Mouse (Mus musculus) lung, embryonic 15.5 days (tissue): ENCODE measurements at regions not wholly inside any gene's neighbourhood (a gene's known extent, or its start where the extent isn't known, plus 50 kb on each side); places are given as distances from the start of the nearest gene placed in this dataset.

Experiments
- ATAC-seq: fragments of 200-750 bp; cut with Nextera tagmentation; 2 replicates; pipeline ENCODE4 v1.8.0; 2017; ENCODE audit warnings: moderate number of reproducible peaks, borderline replicate concordance; ENCODE audit not compliant: low FRiP score, low TSS enrichment; ENCODE audit errors: extremely low read depth
- H3K27ac ChIP-seq: fragments of 300-500 bp; sonication (generic); 2 replicates; pipeline ENCODE4 v1.5.1; 2015; ENCODE audit warnings: moderate library complexity, mild to moderate bottlenecking, inconsistent platforms
- H3K27me3 ChIP-seq: fragments of 300-500 bp; sonication (generic); 2 replicates; pipeline ENCODE4 v1.6.1; 2015; ENCODE audit warnings: inconsistent platforms
- H3K36me3 ChIP-seq: fragments of 300-500 bp; sonication (generic); 2 replicates; pipeline ENCODE4 v1.6.1; 2015; ENCODE audit warnings: inconsistent platforms
- H3K4me1 ChIP-seq: fragments of 300-500 bp; sonication (generic); 2 replicates; pipeline ENCODE4 v1.6.1; 2015; ENCODE audit warnings: inconsistent platforms
- H3K4me2 ChIP-seq: fragments of 300-500 bp; sonication (generic); 2 replicates; pipeline ENCODE4 v1.6.1; 2015; ENCODE audit warnings: inconsistent platforms, mild to moderate bottlenecking, moderate library complexity
- H3K4me3 ChIP-seq: fragments of 300-500 bp; sonication (generic); 2 replicates; pipeline ENCODE4 v1.5.1; 2015; ENCODE audit warnings: mild to moderate bottlenecking, inconsistent platforms
- H3K9ac ChIP-seq: fragments of 300-500 bp; sonication (generic); 2 replicates; pipeline ENCODE4 v1.6.1; 2015; ENCODE audit warnings: inconsistent platforms
- H3K9me3 ChIP-seq: fragments of 300-500 bp; sonication (generic); 2 replicates; pipeline ENCODE4 v1.6.1; 2016; ENCODE audit warnings: inconsistent platforms
- WGBS: fragments of 180-500 bp; shearing (Covaris S2); methylation state at CpG from one replicate; pipeline ENCODE4 v1.1.7; 2015; 5-methylcytosine and 5-hydroxymethylcytosine counted together

DNA sequence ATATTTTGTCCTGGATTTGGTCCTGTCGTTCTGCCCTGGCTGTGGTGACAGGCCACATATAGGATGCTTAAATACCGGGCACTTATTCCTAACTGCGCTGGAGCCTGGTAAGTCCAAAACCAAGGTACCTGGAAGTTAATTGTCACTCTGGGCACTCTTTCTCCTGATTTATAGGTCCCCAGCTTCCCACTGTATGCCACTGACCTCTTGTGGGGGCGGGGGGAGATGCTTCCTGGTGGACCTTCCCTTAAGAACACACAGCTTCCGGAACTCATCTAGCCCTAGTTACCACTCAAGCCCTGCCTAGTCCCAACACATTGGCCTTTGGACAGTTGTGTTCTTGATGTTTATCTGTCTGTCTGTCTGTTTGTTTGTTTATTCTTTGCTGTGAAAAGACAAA, 165.3 kb upstream of the Ppp2r2d start:
- Histone ChIP-seq H3K9me3 (no peaks in the 10 kb centered on the region), H3K9ac (no peak overlapping the region), H3K4me1 (no peaks in the 10 kb centered on the region), H3K27me3 (no peaks in the 10 kb centered on the region), H3K36me3 (no peaks in the 10 kb centered on the region), H3K27ac (no peak overlapping the region), H3K4me3 (no peak overlapping the region), H3K4me2 (no peak overlapping the region)
- ATAC-seq = no peak
- 66% methylated on average over 5 of the region's 5 CpGs for WGBS

DNA sequence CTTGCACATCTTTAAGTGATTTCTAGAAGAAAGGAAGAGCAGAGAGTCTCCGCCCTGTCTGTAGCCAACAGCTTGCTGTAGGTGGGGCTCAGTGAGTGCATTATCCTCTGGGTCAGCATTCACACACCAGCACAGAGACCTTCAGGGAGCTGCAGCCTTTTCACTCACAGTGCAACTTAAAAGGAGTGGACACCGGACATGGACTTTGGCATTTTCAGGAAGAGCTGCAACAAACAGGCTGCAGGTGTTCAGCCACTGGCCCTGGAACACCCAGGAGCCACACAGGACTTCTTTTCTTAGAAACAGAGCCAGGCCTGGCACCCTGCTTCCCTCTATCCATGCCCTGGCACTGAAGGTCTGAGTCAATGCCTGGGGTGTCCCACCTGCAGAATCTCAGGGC, 166.3 kb upstream of the Ppp2r2d start:
- no peak overlapping the region for H3K9ac ChIP-seq
- H3K36me3 ChIP-seq = no peaks in the 10 kb centered on the region
- H3K9me3 ChIP-seq = no peaks in the 10 kb centered on the region
- WGBS = 78% methylated on average over 2 of the region's 2 CpGs
- no peak overlapping the region for H3K4me3 ChIP-seq
- no peak overlapping the region for H3K27ac ChIP-seq
- H3K4me2 ChIP-seq = no peak overlapping the region
- no peaks in the 10 kb centered on the region for H3K27me3 ChIP-seq
- no peak for ATAC-seq
- no peaks in the 10 kb centered on the region for H3K4me1 ChIP-seq

DNA sequence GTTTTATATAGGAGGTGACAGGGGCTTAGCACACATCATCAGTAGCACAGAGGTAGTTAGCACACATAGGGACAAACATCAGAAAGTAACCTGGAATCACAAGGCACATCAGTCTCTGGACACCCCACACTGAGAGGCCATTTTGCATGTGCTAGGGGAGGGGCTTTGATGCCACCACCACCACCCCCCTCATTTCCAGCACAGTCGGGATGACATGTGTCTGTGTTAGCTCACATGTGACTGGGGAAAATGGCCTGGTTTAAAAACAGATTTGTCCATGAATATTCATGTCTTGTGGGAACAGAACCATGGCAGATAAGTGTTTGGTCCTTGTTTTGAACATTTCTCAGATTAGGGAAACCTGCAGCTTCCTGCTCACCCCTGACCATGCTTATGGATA, 172.9 kb upstream of the Ppp2r2d start:
- Histone ChIP-seq H3K27me3 (no peaks in the 10 kb centered on the region), H3K4me1 (no peaks in the 10 kb centered on the region), H3K4me2 (no peak overlapping the region), H3K36me3 (no peaks in the 10 kb centered on the region), H3K9me3 (no peaks in the 10 kb centered on the region), H3K27ac (no peak overlapping the region), H3K9ac (no peak overlapping the region), H3K4me3 (no peak overlapping the region)
- no peak for ATAC-seq
- 48% methylated on average over 1 of the region's 1 CpGs for WGBS

DNA sequence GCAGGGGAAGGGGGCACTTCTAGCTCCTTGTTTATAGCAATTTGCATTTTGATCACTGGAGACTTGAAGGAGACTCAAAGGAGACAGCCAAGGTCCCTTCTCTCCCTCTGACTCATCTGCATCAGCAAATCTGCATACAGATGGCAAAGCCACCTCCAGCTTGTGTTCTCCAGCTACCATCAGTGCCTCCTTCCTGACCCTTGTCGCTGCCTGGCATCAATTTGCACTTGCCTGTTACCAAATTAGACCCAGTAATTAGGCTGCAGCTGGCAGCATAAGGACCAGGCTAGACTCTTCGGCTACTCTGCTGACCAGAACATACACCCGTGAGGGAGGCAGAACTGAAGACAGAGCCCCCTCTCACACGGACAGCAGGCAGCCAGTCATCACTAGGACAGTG, 177.5 kb upstream of the Ppp2r2d start:
- ATAC-seq = no peak
- Histone ChIP-seq H3K36me3 (no peaks in the 10 kb centered on the region), H3K4me1 (no peaks in the 10 kb centered on the region), H3K9me3 (no peaks in the 10 kb centered on the region), H3K27ac (no peak overlapping the region), H3K4me3 (no peak overlapping the region), H3K4me2 (no peak overlapping the region), H3K9ac (no peak overlapping the region), H3K27me3 (no peaks in the 10 kb centered on the region)
- 30% methylated on average over 4 of the region's 4 CpGs for WGBS

DNA sequence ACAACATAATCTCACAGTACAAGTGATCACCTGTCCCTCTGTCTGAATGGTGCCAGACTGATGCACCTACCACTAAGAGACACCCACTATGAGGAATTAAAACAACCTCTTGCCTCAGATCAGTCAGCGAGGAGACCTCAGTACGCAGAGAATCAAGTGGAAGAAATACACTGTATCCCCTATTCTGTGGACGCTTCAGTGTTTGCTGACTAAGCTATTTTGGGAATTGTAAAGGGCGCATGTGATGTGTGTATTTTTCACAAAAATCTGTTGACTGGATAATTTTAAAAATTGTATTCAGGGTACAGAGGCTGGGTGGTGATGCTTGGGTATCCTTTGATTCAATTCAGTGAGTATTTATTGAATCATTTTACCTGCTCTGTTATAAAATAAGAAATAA, 185.8 kb upstream of the Ppp2r2d start:
- ATAC-seq = no peak
- H3K36me3 ChIP-seq = no peaks in the 10 kb centered on the region
- H3K4me2 ChIP-seq = no peak overlapping the region
- no peaks in the 10 kb centered on the region for H3K4me1 ChIP-seq
- H3K27me3 ChIP-seq = no peaks in the 10 kb centered on the region
- no peak overlapping the region for H3K27ac ChIP-seq
- H3K9ac ChIP-seq = no peak overlapping the region
- WGBS = 73% methylated on average over 4 of the region's 4 CpGs
- H3K9me3 ChIP-seq = no peaks in the 10 kb centered on the region
- H3K4me3 ChIP-seq = no peak overlapping the region

DNA sequence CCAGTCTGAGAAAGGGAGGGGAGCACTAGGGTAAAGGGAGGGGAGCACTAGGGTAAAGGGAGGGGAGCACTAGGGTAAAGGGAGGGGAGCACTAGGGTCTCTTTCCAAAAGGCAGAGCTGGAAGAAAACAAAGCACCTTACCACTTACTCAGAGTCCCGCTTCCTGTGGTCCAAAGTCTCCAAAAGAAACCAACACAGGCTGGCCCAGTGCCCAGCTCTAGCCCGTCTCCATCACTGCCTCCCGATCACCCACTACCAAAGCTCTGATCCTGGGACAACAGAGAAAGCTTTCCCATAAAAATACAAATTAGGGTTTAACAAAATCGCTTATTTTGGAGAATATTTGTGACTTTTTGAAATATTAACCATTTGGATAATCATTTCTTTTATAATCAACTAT, 188.4 kb upstream of the Ppp2r2d start:
- Histone ChIP-seq H3K4me3 (no peak overlapping the region), H3K4me2 (no peak overlapping the region), H3K27me3 (no peaks in the 10 kb centered on the region), H3K9me3 (no peaks in the 10 kb centered on the region), H3K36me3 (no peaks in the 10 kb centered on the region), H3K27ac (no peak overlapping the region), H3K4me1 (no peaks in the 10 kb centered on the region), H3K9ac (no peak overlapping the region)
- ATAC-seq = no peak
- 75% methylated on average over 4 of the region's 4 CpGs for WGBS

DNA sequence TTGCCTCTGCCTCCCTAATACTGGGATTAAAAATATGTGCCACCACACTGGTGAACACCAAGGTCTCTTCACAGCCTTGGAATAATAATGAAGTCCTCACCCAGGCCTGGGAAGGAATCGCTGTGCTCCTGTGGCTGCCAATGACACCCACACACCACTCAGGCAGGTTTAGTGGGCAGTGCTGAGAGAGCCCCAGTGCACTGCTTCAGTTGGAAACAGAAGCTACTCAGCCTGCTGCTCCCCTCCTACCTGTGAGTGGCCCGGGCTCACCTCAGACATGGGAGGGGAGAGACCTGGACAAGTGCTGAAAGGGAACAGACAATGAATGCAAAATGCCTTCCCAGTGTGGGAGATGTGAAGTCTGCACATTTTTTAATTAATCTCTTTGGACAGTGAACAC, 188.8 kb upstream of the Ppp2r2d start:
- H3K36me3 ChIP-seq = no peaks in the 10 kb centered on the region
- no peak overlapping the region for H3K4me3 ChIP-seq
- no peaks in the 10 kb centered on the region for H3K9me3 ChIP-seq
- ATAC-seq = no peak
- H3K27me3 ChIP-seq = no peaks in the 10 kb centered on the region
- H3K27ac ChIP-seq = no peak overlapping the region
- no peak overlapping the region for H3K9ac ChIP-seq
- no peak overlapping the region for H3K4me2 ChIP-seq
- H3K4me1 ChIP-seq = no peaks in the 10 kb centered on the region
- 79% methylated on average over 2 of the region's 2 CpGs for WGBS

DNA sequence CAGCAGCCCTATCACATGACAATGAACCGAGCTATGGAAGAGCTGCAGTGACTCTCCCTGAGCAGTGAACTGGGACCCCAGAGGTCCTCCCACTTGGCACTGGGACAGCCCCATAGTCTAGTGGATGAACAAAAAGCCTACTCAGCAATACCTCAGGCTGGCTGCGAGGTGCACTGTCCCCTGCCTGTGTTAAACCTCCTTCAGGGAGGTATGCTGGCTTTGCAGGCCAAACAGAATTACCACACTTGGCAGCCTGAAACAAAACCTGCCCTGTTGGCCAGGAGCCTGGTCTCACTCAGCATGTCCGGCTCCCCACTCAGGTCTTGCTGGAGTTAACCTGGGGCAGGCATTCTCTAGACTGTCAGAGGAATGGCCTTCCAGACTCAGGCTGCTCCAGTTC, 189.9 kb upstream of the Ppp2r2d start:
- ATAC-seq = no peak
- H3K4me1 ChIP-seq = no peaks in the 10 kb centered on the region
- no peak overlapping the region for H3K4me3 ChIP-seq
- H3K27ac ChIP-seq = no peak overlapping the region
- no peak overlapping the region for H3K9ac ChIP-seq
- H3K27me3 ChIP-seq = no peaks in the 10 kb centered on the region
- H3K4me2 ChIP-seq = no peak overlapping the region
- WGBS = 35% methylated on average over 3 of the region's 3 CpGs
- H3K36me3 ChIP-seq = no peaks in the 10 kb centered on the region
- no peaks in the 10 kb centered on the region for H3K9me3 ChIP-seq

DNA sequence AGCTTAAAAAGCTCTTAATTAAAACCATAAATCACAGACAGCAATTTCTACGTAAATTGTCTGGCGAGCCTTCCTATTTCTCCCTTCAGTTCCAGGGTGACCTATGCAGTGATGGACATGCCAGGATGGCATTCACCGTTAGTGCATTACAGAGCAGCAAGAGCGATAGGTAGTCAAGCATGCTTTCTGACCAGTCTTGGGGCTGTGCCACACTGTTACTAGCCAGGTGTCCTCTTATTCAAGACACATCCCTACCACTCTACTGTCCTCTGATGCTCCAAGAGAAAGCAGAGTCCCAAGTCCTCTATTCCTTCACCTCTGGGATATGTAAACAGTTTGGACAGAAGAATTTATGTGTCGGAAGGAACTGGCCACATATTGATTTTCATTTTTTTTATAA, 194.9 kb upstream of the Ppp2r2d start:
- Histone ChIP-seq H3K9ac (no peak overlapping the region), H3K4me3 (no peak overlapping the region), H3K4me1 (no peaks in the 10 kb centered on the region), H3K9me3 (no peaks in the 10 kb centered on the region), H3K27ac (no peak overlapping the region), H3K27me3 (no peaks in the 10 kb centered on the region), H3K36me3 (no peaks in the 10 kb centered on the region), H3K4me2 (no peak overlapping the region)
- no peak for ATAC-seq
- 81% methylated on average over 5 of the region's 5 CpGs for whole genome bisulfite sequencing

DNA sequence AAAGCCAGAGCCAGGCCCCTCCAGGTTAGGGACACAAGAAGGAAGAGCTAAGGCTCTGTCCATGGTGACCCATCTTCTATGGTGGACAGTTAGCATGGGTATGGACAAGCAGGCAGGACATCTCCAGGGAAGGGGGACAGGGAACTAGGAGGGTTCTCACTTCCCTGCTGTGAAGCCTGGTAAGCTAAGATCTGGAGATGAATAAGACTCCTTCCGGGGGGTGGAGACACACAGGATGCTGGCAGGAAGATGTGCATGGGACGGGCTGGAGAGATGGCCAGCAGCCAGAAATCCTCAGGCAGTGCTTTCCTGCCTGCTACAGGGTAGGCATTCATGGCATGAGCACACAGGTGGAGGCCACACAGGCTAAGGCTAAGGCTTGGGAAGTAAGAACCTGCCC, 198.2 kb upstream of the Ppp2r2d start:
- no peaks in the 10 kb centered on the region for H3K4me1 ChIP-seq
- H3K36me3 ChIP-seq = no peaks in the 10 kb centered on the region
- H3K27me3 ChIP-seq = no peaks in the 10 kb centered on the region
- no peak overlapping the region for H3K9ac ChIP-seq
- no peak overlapping the region for H3K4me2 ChIP-seq
- no peak overlapping the region for H3K27ac ChIP-seq
- no peaks in the 10 kb centered on the region for H3K9me3 ChIP-seq
- ATAC-seq = no peak
- WGBS = 57% methylated on average over 2 of the region's 2 CpGs
- no peak overlapping the region for H3K4me3 ChIP-seq

DNA sequence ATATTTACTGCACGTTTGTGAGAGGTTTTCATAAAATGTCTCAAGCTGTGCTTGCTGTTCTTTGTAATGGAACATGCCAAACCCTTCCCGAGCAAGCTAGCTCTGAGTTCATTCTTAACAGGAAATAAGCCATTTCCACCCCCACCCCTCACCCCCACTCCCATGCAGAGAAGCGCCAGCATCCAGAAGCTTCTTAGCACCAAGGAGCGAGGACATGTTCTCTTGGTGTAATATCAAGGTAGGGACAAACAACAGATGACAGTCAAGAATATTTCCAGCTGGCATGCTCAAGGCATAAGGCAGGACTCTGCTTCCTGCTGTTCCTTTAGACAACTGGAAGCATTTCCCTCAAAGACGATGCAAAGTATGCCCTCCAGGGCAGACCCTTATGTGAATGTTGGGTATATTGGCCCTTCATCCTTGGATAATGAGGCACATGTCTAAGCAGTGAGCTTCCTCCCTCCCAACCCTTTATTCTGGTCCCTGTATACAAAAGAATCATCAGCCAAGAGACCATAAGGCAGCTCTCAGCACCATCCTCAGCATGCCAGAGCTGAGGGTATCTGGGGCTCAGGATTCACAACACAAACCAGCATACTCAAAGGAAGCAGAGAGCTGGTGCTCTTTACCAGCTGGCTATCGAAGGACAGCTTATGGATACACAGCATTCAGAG, 205.2 kb upstream of the Ppp2r2d start:
- no peak overlapping the region for H3K9ac ChIP-seq
- ATAC-seq = no peak
- H3K4me1 ChIP-seq = no peaks in the 10 kb centered on the region
- H3K27ac ChIP-seq = peak overlapping the region; percentile 53
- no peaks in the 10 kb centered on the region for H3K36me3 ChIP-seq
- WGBS = 64% methylated on average over 6 of the region's 6 CpGs
- no peaks in the 10 kb centered on the region for H3K9me3 ChIP-seq
- no peaks in the 10 kb centered on the region for H3K27me3 ChIP-seq
- H3K4me3 ChIP-seq = no peak overlapping the region
- no peak overlapping the region for H3K4me2 ChIP-seq

DNA sequence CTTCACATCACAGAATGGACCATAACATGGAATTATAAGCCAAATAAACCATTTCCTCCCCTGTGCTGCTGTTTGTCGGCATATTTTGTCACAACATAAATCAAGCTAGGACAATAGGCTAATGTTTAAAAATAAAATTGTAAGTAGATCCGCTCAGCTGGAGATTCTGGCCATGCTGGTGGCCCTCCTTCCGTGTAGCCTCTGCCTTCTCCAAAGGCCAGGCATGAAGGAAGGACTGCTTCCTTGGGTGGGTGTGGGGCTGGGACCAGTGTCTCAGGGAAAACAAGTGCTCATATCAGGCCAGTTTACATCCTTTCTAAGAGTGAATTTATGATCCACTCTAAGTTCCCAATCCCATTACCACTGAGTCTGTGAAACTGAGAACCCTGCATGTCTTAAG, 206.3 kb upstream of the Ppp2r2d start:
- Histone ChIP-seq H3K36me3 (no peaks in the 10 kb centered on the region), H3K27me3 (no peaks in the 10 kb centered on the region), H3K27ac (no peak overlapping the region), H3K9ac (no peak overlapping the region), H3K9me3 (no peaks in the 10 kb centered on the region), H3K4me3 (no peak overlapping the region), H3K4me2 (no peak overlapping the region), H3K4me1 (no peaks in the 10 kb centered on the region)
- 53% methylated on average over 3 of the region's 3 CpGs for WGBS
- ATAC-seq = no peak

DNA sequence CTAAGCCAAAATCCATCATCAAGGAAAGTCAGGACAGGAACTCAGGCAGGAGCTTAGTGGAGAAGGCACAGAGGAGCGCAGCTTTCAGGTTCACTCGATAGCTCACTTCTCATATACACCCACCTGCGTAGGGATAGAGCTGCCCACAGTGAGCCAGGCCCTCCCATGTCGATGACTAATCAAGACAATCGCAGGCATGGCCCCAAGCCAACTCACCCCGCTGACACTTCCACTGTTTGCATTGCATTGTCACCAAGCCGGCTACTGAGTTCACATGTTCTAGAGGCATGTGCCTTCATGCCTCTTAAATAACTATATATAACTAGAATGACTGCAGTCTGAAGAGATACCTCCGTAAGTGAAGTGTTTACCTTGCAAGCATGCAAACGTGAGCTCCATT, 219.8 kb upstream of the Ppp2r2d start:
- no peak overlapping the region for H3K27ac ChIP-seq
- no peak overlapping the region for H3K9ac ChIP-seq
- WGBS = 61% methylated on average over 9 of the region's 9 CpGs
- H3K4me1 ChIP-seq = no peaks in the 10 kb centered on the region
- H3K27me3 ChIP-seq = no peaks in the 10 kb centered on the region
- no peak overlapping the region for H3K4me2 ChIP-seq
- no peaks in the 10 kb centered on the region for H3K9me3 ChIP-seq
- H3K4me3 ChIP-seq = no peak overlapping the region
- no peak for ATAC-seq
- H3K36me3 ChIP-seq = no peaks in the 10 kb centered on the region
